Mouse (Mus musculus): ENCODE measurements around the gene Fmo4.
"Not testable (repeated sequence)": the region's sequence is repeated elsewhere in the genome, so short reads cannot be mapped to it uniquely, and the experiment has no call there.

Fmo4 gene

GRCm38 (mm10) chr1:162792306-162793044 is 21.3 kb downstream of the Fmo4 start:
- no peak for DNase-seq

DNA sequence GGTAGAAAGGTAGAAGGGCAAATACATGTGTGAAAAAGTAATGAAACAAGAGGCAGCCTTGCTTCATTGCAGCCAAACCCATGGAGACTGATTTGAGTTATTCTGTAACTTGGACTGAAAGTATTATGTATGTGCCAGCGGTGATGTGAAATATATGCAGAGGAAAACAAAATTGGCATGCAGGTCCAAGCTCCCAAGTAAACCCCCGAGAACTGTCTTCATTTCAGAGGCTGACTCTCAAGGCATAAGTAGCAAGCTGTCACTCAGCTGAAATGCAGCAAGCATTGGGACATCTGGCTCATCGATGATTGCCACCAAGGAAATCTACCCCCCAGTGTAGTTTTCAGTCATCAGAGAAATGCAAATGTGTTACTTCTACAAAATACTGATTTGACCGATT is 28.6 kb downstream of the Fmo4 start:
- no peak for DNase-seq

GRCm38 (mm10) chr1:162783669-162784248 is 30.0 kb downstream of the Fmo4 start:
- no peak for DNase-seq

DNA sequence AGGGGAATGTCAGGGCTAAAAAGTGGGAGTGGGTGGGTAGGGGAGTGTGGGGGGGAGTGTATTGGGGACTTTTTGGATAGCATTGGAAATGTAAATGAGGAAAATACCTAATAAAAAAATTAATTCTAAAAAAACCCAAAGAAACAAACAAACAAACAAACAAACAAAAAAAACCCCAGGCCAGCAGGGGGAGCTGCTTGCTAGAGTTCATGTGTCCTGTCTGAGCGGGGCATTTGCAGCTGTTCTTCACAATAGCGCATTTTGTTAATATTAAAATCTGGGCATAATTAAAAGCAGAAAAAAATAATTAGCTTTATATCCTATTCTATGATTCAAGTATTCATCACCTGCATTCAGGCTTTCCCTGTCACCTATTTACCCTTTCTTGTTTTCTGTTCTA is 32.7 kb downstream of the Fmo4 start:
- DNase-seq: not testable (repeated sequence)

DNA sequence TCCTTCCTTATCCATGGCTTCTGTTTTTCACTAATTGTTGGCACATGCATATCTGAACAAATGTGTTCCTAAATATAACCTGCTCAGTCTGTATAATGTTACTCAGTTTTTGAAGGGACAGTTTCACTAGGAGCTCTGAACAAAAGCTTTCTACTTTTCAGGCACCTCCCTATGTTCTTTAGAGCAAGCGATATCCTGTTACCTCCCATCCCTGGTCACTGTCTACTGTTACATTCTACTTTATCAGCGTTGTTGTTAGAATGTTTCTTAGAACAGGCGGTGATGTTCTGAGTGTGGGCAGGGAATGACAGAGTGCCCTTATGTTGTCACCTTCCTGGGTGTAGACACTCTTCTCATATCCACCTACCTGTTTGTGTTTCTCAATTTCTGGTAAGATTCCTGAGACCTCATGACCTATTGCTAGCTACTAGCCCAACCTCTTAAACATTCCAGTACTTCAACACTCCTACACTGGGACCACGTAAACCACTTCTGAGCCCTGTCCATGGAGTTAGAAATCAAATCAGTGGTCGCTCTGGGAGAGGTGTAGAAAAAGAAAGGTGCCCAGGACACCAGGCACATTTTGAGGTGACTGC is 35.7 kb downstream of the Fmo4 start:
- DNase-seq: no peak

DNA sequence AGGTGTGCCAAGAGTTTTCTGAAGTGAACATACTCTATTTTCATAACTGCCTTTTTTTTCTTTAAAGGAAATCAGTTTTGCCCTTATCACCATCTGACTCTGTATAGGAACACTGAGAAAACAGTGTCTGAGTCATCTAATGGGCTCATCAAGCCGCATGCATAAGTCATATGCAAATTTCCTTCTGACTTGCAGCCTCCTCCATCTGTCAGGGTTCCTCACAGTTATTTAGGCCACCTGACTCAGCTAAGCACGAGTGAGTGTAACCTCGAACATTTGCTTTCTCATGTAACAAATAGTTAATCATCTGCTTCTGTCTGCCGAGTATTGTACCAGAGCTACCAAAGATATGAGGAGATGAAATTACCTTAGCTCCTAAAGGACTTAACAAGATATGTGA is 40.1 kb downstream of the Fmo4 start:
- no peak for DNase-seq

DNA sequence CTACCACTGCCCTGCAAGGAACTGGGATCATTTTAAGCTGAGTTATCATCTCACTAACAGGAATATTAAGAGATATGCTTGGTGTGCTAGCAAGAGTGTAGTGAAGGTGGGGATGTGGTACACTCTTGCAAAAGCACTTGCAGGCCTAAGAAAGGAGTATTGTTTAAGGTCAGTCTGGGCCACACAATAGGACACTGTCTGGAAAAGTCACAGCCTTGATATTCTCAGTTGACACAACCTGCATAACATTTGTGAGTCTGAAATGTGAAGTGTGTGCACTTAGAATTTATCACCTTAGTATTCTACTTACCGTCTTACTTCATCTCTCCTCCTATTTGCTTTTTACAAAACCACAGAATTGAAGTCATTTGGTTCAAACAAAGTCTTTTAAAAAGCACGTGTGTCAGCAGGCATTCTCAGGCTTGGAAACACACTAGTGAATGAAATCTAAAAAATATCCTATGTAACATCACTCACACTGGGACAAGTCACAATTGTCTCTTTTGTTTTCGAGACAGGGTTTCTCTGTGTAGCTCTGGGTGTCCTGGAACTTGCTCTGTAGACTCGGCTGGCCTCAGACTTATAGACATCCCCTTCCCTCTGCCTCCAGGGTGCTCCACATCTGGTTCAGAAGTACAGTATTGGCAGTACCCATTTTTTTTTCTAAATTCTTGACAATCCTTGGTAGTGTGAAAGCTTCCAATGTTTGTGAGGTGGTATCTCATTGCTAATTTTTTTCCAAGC is 42.0 kb downstream of the Fmo4 start:
- DNase-seq: no peak

DNA sequence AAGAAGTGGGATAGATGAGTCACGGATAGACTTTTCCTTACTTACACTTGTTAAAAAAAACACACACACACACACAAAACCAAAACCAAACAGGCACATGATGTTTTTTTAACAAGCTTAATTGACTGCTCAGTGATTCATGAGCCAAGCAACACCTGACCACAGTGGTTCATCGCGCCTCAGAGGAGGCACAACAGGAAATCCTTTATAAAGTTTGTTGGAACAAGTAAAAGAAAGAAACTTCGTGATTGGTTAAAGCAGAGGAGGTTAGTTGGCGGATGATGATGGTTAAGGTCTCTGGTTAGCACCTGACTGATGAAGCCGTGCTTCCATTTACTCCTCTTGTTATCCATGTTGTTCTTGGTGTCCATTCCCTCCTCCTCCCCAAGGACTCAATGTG is 61.8 kb downstream of the Fmo4 start:
- no peak for DNase-seq

GRCm38 (mm10) chr1:162749607-162750006 is 64.2 kb downstream of the Fmo4 start:
- DNase-seq: no peak

GRCm38 (mm10) chr1:162748761-162749160 is 65.0 kb downstream of the Fmo4 start:
- no peak for DNase-seq

Data from right cerebral cortex, postnatal 4 days (tissue).